Mouse (Mus musculus) cerebellum, postnatal 10 days (tissue): ENCODE measurements around the gene Appl2.

Experiments
- DNase-seq, 2 experiments: peaks; one replicate each; pipeline ENCODE4 v3.0.0; 2021; ENCODE audit warnings: mixed read lengths in 2 of 2

Appl2 gene

GRCm38 (mm10) chr10:83563005-83563404, 85.5 kb downstream of the Appl2 start:
- DNase-seq: no peak
